ENCODE assay signal across 8 mouse cellular contexts in genomic region chr11:117781993-117782704, GRCm38 (mm10). TPM values are rescaled to one million over a fixed set of nuclear protein-coding genes. Genes with fewer than 3 reads are reported as not detected.
A peak's percentile ranks its signal among the peaks of the same experiment; 100 is the strongest.
DNase-seq lines count a peak whose midpoint lies in the region; ATAC-seq lines count a peak whose summit lies in the region.

Gene Tmc8 (plus strand): TSS chr11:117782076.
Gene Tmc6 (minus strand): TSS chr11:117782198.

- ATAC-seq in forebrain, embryonic 11.5 days (replicated peaks; ENCODE audit: low FRiP score): no peak
- ATAC-seq in hindbrain, embryonic 15.5 days (ENCODE audit: low FRiP score, low read depth): no peak
- peak; percentile 67 for ATAC-seq in liver, embryonic 13.5 days (ENCODE audit: low read depth)

- H3K4me2 ChIP-seq in forebrain, embryonic 11.5 days (ENCODE audit: low read depth, low read length, severe bottlenecking): peak within 1 kb of the TSS; percentile 64
- peak within 1 kb of the TSS; percentile 54 for H3K4me2 ChIP-seq in hindbrain, embryonic 15.5 days
- H3K4me2 ChIP-seq in liver, embryonic 13.5 days: peak within 1 kb of the TSS; percentile 98

- peaks cover 21% of the 10 kb centered on the region for H3K4me1 ChIP-seq in forebrain, embryonic 11.5 days (replicated peaks; ENCODE audit: control insufficient read depth, insufficient read depth, low read length)
- peaks cover 46% of the 10 kb centered on the region for H3K4me1 ChIP-seq in hindbrain, embryonic 15.5 days (replicated peaks)
- H3K4me1 ChIP-seq in liver, embryonic 13.5 days (replicated peaks): peaks cover 77% of the 10 kb centered on the region

- WGBS in forebrain, embryonic 11.5 days: 35% methylated on average over 24 of the region's 24 CpGs
- WGBS in hindbrain, embryonic 15.5 days: 45% methylated on average over 24 of the region's 24 CpGs
- WGBS in liver, embryonic 13.5 days (ENCODE audit: insufficient replicate concordance): 8% methylated on average over 23 of the region's 24 CpGs

- H3K9ac ChIP-seq in forebrain, embryonic 11.5 days (ENCODE audit: low read length): peak within 1 kb of the TSS; percentile 32
- peak within 1 kb of the TSS; percentile 14; the same call in 1 of the 2 replicates for H3K9ac ChIP-seq in hindbrain, embryonic 15.5 days
- peak within 1 kb of the TSS; percentile 97 for H3K9ac ChIP-seq in liver, embryonic 13.5 days

- DNase-seq in adrenal gland, postnatal 10 days: peak; percentile 60
- DNase-seq in forebrain, embryonic 11.5 days (ENCODE audit: low spot score): peak; percentile 62
- DNase-seq in liver, embryonic 13.5 days: peak; percentile 68
- peak; percentile 88 for DNase-seq in naive thymus-derived CD4-positive, alpha-beta T cell, adult 2 months (ENCODE audit: low read depth)
- no peak for DNase-seq in retina, postnatal 1 day
- DNase-seq in left cerebral cortex, postnatal 14 days (ENCODE audit: low spot score in 2 of 2): no peak
- no peak for DNase-seq in layer of hippocampus, adult 9-11 months

- H3K9me3 ChIP-seq in forebrain, embryonic 11.5 days (ENCODE audit: control insufficient read depth, low read length): no peaks in the 10 kb centered on the region
- no peaks in the 10 kb centered on the region for H3K9me3 ChIP-seq in hindbrain, embryonic 15.5 days
- no peaks in the 10 kb centered on the region for H3K9me3 ChIP-seq in liver, embryonic 13.5 days (replicated peaks)

- intact Hi-C loops in left cerebral cortex, postnatal 14 days (cut with DNase I): no loop called here

- H3K27me3 ChIP-seq in forebrain, embryonic 11.5 days (ENCODE audit: control insufficient read depth, insufficient read depth, low read length): peaks cover 43% of the 10 kb centered on the region
- peaks cover 30% of the 10 kb centered on the region for H3K27me3 ChIP-seq in hindbrain, embryonic 15.5 days
- H3K27me3 ChIP-seq in liver, embryonic 13.5 days: no peaks in the 10 kb centered on the region

- H3K27ac ChIP-seq in forebrain, embryonic 11.5 days (ENCODE audit: low read depth, low read length): no peak within 1 kb of the TSS
- peak within 1 kb of the TSS; percentile 52 for H3K27ac ChIP-seq in hindbrain, embryonic 15.5 days (replicated peaks)
- H3K27ac ChIP-seq in liver, embryonic 13.5 days: peak within 1 kb of the TSS; percentile 100

- peak within 1 kb of the TSS; percentile 26; the same call in 1 of the 2 replicates for H3K4me3 ChIP-seq in forebrain, embryonic 11.5 days (ENCODE audit: low read depth, low read length)
- H3K4me3 ChIP-seq in hindbrain, embryonic 15.5 days: peak within 1 kb of the TSS; percentile 24
- peak within 1 kb of the TSS; percentile 96 for H3K4me3 ChIP-seq in liver, embryonic 13.5 days (replicated peaks)

- no peaks in the 10 kb centered on the region for H3K36me3 ChIP-seq in forebrain, embryonic 11.5 days (ENCODE audit: control insufficient read depth, insufficient read depth, low read length)
- H3K36me3 ChIP-seq in hindbrain, embryonic 15.5 days: no peaks in the 10 kb centered on the region
- peaks cover 52% of the 10 kb centered on the region for H3K36me3 ChIP-seq in liver, embryonic 13.5 days

RNA-seq across cellular contexts. Expression of gene Tmc8, which starts in this region (rescaled TPM):
- total RNA-seq in adrenal gland, postnatal 10 days (2021): 1 to 10 TPM; 4.8 to 8.3 TPM
- 2.0 and 2.4 TPM in 2 replicates for polyA plus RNA-seq in forebrain, embryonic 11.5 days (2014; fragmentation: Nextera tagmentation; extraction: Ambion mirVana)
- 0.77 and 0.83 TPM in 2 replicates for polyA plus RNA-seq in hindbrain, embryonic 15.5 days (2015; fragmentation: Nextera tagmentation; extraction: Ambion mirVana)
- 16.0 and 16.2 TPM in 2 replicates for polyA plus RNA-seq in liver, embryonic 13.5 days (2015; fragmentation: Nextera tagmentation; extraction: Ambion mirVana)
- 1 to 10 TPM; 1.0 to 1.4 TPM for total RNA-seq in left cerebral cortex, postnatal 14 days (2021)

RNA-seq across cellular contexts. Expression of gene Tmc6, which starts in this region (rescaled TPM):
- 10 to 100 TPM; 35.5 to 53.2 TPM for total RNA-seq in adrenal gland, postnatal 10 days (2021)
- 5.9 and 10.0 TPM in 2 replicates for polyA plus RNA-seq in forebrain, embryonic 11.5 days (2014; fragmentation: Nextera tagmentation; extraction: Ambion mirVana)
- 6.0 TPM in 2 replicates for polyA plus RNA-seq in hindbrain, embryonic 15.5 days (2015; fragmentation: Nextera tagmentation; extraction: Ambion mirVana)
- polyA plus RNA-seq in liver, embryonic 13.5 days (2015; fragmentation: Nextera tagmentation; extraction: Ambion mirVana): 53.0 and 53.7 TPM in 2 replicates
- 1 to 10 TPM; 4.0 to 5.4 TPM for total RNA-seq in left cerebral cortex, postnatal 14 days (2021)

Comparison
In these comparisons a context has a peak if more than half of its experiments do, and no peak if none do; other contexts are left out.
1. RNA of gene Tmc6 (total RNA-seq): 35.5 to 53.2 TPM in adrenal gland, postnatal 10 days; 4.0 to 5.4 TPM in left cerebral cortex, postnatal 14 days; every median in the first group is over 4 times any median in the second.
2. DNase-seq: peak in adrenal gland, postnatal 10 days (single experiment), forebrain, embryonic 11.5 days (single experiment), liver, embryonic 13.5 days (single experiment) and naive thymus-derived CD4-positive, alpha-beta T cell, adult 2 months (single experiment); none in retina, postnatal 1 day (single experiment), left cerebral cortex, postnatal 14 days (0 of 2) and layer of hippocampus, adult 9-11 months (single experiment).
3. H3K4me3 ChIP-seq: peak in every context shown above with its lines; median percentile 96 in liver, embryonic 13.5 days; 26 in forebrain, embryonic 11.5 days; 24 in hindbrain, embryonic 15.5 days.
4. H3K9ac ChIP-seq: peak in every context shown above with its lines; median percentile 97 in liver, embryonic 13.5 days; 32 in forebrain, embryonic 11.5 days; 14 in hindbrain, embryonic 15.5 days.
5. Peak in every context shown above with its lines, with median percentiles within 50 percentile points of each other: H3K4me2 ChIP-seq.